ENCODE assay signal across 8 mouse cellular contexts in the genomic region with DNA sequence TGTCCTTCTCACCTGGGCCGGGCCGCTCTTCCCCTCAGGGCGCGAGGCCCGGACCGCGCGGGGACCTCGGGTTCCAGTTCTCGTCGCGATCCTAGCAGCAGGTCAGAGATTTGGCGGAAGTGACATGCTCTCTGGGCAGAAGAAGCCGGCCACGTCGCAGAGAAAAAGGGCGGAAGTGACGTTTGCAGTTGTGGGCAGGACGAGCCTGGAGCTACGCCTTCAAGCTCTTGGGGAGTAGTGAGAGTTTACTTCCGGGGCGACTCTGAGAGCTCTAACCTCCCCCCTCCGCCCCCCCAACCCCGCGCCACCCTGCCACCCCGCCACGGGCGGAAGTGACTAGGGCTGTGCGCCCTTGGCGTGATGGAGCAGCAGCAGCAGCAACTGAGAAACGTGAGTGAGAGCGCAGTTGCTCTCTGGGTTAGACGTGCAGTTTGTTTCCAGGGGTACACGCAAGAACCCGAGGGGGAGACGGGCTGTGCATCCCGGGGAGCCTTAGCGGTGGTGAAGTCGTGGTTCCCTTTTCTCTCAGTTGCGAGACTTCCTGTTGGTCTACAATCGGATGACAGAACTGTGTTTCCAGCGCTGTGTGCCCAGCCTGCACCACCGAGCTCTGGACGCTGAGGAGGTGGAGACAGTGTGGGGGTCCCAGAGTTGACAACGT. TPM values are rescaled to one million over a fixed set of nuclear protein-coding genes. Genes with fewer than 3 reads are reported as not detected.
DNase-seq lines count a peak whose midpoint lies in the region; ATAC-seq lines count a peak whose summit lies in the region.

TSS of gene Arfip2 (minus strand) at position 184 of the 661 bp plus-strand sequence.
TSS of gene Gm45799 (plus strand) at position 320 of the 661 bp plus-strand sequence.

- H3K4me3 ChIP-seq in hindbrain, embryonic 14.5 days (replicated peaks; ENCODE audit: low read length): peak within 1 kb of the TSS; percentile 46

- H3K4me1 ChIP-seq in hindbrain, embryonic 14.5 days (replicated peaks; ENCODE audit: control insufficient read depth, insufficient read depth, low read length): peaks cover 22% of the 10 kb centered on the region

- ATAC-seq in hindbrain, embryonic 14.5 days (ENCODE audit: low FRiP score): peak; percentile 97

- H3K9ac ChIP-seq in hindbrain, embryonic 14.5 days: peak within 1 kb of the TSS; percentile 78

- H3K27ac ChIP-seq in hindbrain, embryonic 14.5 days: peak within 1 kb of the TSS; percentile 73

- no peaks in the 10 kb centered on the region for H3K27me3 ChIP-seq in hindbrain, embryonic 14.5 days (ENCODE audit: control insufficient read depth, insufficient read depth, low read length)

- peaks cover 34% of the 10 kb centered on the region for H3K36me3 ChIP-seq in hindbrain, embryonic 14.5 days (replicated peaks; ENCODE audit: control insufficient read depth, insufficient read depth)

- H3K9me3 ChIP-seq in hindbrain, embryonic 14.5 days (ENCODE audit: control insufficient read depth, low read length): no peaks in the 10 kb centered on the region

- DNase-seq in R1 (ENCODE audit: low read depth, low spot score): peak; percentile 98
- peak; percentile 95 to 96 for DNase-seq in cerebellum, postnatal 25 days
- peak; percentile 83 to 95 for DNase-seq in frontal cortex, postnatal 25 days (ENCODE audit: low spot score in 2 of 2)
- peak; percentile 99 for DNase-seq in hindbrain, embryonic 14.5 days (ENCODE audit: low spot score)
- peak; percentile 95 to 97 for DNase-seq in layer of hippocampus, postnatal 36 days
- peak; percentile 99 for DNase-seq in lung, postnatal 36 days
- DNase-seq in retina, postnatal 1 day: peak; percentile 99
- peak; percentile 91 to 97 for DNase-seq in urinary bladder, adult 18-20 months (ENCODE audit: low spot score in 2 of 2)

- under 1% methylated on average over 45 of the region's 45 CpGs for WGBS in hindbrain, embryonic 14.5 days

- H3K4me2 ChIP-seq in hindbrain, embryonic 14.5 days (replicated peaks): peak within 1 kb of the TSS; percentile 82

RNA-seq across cellular contexts. Expression of gene Arfip2, which starts in this region (rescaled TPM):
- 92.4 and 95.5 TPM in 2 replicates for polyA plus RNA-seq in hindbrain, embryonic 14.5 days (2014; fragmentation: Nextera tagmentation; extraction: Ambion mirVana)
- 100 to 1,000 TPM in 1 of 2 experiments, 10 to 100 TPM in 1; 96.9 to 108 TPM for total RNA-seq in layer of hippocampus, postnatal 36 days (2021)

RNA-seq across cellular contexts. Expression of gene Gm45799, which starts in this region (rescaled TPM):
- polyA plus RNA-seq in hindbrain, embryonic 14.5 days (2014; fragmentation: Nextera tagmentation; extraction: Ambion mirVana): 20.5 and 21.7 TPM in 2 replicates
- total RNA-seq in layer of hippocampus, postnatal 36 days (2021): 10 to 100 TPM; 14.7 TPM

Comparison
In these comparisons a context has a peak if more than half of its experiments do, and no peak if none do; other contexts are left out.
1. Peak in every context shown above with its lines: DNase-seq, ATAC-seq, H3K4me3 ChIP-seq and H3K27ac ChIP-seq.